Mouse (Mus musculus): ENCODE data around the gene Adgrl1.
A peak's percentile ranks its signal among the peaks of the same experiment; 100 is the strongest.

Adgrl1 gene

DNA sequence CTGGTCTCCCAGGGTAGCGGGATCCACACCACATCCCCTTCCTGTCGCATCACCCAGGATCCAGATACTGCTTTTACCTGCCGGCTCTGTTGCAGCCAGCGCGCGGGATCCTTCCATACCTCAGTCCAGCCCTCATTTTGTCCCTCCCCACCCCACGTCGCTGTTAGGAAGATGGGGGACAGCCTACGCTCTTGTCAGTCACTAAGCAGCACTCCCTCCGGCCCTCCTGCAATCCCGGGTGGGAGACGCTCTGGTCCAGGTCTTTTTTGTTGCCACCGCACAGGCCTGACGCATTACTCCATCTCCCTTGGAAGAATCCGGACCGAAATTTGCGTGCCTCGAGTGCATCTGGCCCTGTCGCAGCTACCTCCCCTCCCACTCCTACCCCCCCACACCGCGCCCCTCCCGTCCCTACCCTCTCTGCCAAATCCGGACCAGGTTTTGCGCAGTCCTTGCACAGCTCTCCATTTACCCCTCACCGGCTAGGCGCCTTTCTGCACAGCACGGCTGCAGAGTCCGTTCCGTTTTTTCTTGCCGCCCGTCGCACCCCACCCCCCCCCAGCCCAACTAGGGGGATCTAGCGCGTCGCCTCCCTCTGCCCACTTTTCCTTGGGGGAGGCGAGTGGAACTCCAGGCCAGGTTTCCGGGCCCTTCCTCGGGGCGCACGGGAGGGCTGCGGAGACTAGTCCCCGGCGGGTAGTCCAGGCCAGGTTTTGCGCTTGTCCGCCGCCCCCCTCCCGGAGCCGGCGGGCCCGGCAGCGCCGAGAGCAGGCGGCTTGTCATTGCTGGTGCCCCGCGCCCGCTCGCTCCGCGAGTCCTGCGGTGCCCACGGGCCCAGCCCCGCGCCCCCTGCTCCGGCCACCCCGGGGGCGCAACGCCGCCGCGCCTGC is at the start of gene Adgrl1:
Adgrl1 (plus strand) TSS at position 743 of the 890 bp plus-strand sequence.
- DNase-seq: peak; percentile 99

- DNase-seq: no peak
Observed at GRCm38 (mm10) chr8:83852329-83852728, 47.6 kb upstream of the Adgrl1 start.

DNA sequence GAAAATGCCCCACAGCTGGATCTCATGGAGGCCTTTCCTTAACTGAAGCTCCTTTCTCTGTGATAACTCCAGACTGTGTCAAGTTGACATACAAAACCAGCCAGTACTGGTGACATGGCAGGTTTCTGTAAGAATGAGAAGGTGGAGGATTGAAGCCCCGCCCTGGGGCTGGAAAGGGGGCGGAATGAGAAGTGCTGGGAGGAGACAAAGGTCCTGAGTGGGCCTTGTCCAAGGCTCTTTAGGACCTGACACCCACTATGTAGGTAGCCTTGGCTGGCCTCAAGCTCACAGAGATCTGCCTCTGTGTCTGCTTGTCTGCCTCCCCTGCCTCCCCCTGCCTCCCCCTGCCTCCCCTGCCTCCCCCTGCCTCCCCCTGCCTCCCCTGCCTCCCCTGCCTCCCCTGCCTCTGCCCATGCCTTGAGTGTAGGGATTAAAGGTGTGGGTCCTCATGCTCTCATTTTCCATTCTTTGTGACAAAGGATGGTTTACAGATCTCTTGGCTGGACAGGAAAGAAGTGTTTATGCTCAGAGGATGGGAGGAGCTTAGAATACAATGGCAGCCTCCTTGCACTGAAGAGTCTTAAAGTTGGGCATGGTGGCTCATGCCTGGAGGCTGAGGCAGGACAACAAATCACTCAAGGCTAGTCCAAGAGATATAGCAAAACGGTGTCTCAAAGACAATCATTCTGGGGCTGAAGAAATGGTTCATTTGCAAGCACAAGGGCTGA is 46.4 kb upstream of the Adgrl1 start:
- DNase-seq: no peak

DNA sequence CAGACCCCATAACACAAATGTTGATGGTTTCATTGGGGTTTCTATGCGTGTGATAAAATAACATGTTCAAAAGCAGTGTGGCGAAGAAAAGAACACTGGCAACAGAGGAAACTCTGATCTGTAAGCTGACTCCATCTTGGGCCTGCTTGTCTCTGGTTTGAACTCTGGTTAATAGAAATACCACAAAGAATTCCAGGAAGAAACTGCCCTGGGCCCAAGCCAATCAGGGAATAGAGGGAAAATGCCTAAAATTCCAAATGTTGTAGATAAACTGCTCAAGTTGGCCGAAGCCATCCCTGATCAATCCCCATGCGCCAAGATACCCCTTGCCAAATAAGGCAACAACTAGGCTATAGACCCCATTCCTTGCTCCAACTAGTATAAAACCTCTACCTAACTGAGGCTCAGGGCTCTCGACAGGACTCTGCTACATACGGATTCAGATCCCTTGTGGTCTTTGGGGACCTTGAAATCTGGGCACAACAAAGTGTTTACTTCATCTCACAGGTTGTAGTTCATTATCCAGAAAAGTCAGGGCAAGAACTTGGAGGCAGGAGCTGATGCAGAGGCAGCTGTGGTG is 43.3 kb upstream of the Adgrl1 start:
- DNase-seq: no peak

DNA sequence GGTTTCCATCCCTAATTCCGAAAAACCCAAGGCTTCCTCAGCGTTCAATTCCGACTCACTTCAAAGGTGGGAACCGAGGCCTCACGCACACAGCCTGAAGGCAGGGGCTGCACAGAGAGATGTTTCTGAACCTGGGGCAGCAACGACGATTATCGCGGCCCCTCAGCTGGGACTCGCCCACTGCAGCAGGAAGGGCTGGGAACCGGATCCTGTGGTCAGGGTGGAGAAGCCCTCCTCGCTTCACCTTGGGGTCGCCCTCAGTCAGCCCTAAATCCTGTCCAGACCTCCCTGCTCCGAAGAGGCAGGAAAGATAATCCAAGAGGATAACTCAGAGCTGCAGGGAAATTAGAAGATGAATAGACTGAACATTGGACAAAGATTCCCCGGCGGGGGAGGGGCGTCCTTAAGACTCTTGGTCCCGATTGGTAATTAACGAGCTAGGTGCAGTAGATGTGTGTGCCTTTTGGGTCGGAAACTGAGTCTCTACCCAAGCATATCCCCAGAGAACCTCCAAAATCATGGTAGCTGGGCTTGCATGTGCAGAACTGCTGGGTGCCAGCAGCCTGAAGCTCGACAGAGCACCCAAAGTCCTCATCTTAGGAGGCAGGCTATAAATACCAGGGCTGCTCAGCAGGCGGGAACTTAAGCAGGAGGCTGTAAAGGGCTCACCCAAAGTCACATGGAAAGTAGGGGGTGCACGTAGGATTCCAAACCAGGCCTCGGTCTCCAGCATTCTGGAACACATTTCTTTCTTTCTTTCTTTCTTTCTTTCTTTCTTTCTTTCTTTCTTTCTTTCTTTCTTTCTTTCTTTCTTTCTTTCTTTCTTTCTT is 37.3 kb upstream of the Adgrl1 start:
- peak; percentile 21 to 22 for DNase-seq

DNA sequence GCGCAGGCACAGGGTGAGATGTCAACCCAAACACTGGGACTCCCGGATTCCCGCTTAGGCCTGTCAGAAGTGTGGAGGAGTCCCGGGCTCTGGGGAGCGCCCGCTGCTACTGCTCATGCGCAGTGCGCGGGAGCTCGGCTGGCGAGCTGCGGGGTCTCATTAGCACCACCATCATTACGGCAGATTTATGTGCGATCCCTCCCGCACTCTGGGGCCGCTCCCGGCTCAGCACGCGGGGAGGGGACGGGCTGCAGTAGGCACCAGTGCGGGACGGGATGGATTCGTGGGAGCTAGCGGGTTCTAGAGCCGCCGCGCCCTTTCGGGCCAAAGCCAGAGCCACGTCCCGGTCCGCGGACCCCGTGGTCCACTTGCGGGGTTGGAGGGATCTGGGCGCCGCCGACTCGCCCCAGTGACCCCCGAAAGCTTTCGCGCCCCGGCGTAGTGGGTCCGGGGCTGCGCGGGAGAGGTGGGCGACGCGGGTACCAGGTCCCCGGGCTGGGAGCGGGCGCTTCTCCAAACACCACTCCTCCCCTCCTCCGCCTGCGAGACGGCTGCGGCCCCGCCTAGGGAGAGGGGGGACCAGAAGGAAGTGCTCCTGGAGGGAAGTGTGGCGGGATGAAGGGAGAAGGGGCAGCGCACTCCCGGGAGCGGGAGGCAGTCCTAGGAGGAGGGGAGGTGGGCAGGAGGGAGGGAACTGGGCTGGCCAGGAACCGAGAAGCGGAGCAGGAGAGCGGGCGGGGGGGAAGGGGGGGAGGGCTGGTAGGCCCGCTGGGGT is 24.8 kb upstream of the Adgrl1 start:
- DNase-seq: peak; percentile 86 to 87

DNA sequence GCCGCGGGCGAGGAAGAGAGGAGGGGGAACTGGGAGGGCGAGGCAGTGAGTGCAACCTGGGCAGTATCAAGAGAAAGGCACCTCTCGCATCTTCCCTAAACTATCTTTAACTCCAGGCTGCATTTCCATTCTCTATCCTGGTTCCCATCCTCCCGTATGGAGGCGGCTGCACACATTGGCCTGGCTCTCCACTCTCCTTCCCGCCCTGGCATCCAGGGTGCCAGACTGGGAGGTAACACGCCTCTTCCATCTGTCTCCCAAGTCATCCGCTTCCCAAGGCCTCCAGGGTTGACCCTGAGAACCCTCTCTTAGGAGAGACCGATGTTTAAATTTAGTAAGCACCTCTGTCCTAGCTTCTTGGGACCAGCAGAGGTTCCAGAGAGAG is 24.3 kb upstream of the Adgrl1 start:
- peak; percentile 71 to 77 for DNase-seq

DNA sequence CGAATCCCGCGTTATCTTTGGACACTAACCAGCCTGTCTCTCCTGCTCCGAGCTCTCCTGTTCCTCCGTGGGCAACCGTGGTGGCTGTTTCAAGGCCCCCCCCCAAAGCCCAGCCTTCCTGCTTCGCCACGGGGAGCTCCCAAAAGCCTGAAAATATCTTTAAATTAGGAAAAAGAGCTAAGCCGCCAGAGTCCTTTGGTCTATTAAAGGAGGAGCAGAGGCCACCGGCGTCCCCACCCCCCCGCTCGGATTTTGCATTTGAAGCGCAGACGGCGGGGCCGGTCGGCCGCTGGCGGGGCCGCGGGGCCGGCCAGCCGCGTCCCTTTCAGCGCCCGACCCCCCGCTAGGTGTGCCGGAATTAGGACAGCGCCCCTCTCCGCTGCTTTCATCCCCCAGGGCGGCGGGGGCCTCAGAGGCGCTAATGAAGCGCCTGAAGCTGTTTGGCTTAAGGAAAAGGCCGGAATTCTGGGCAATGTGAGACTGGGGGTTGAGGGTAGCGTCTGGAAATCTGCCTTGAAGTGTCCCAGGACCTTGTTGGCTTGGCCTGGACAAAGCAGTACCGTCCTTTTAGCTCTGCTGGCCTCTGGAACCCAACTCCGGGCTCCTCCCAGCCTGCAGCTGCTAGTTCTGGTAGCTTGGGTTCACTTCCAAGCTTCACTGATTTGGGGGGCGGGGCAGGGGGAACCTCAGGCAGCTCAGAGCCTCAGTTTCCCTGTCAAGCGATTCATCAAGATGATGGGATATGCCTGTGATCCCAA is 23.6 kb upstream of the Adgrl1 start:
- peak; percentile 48 to 69 for DNase-seq

DNA sequence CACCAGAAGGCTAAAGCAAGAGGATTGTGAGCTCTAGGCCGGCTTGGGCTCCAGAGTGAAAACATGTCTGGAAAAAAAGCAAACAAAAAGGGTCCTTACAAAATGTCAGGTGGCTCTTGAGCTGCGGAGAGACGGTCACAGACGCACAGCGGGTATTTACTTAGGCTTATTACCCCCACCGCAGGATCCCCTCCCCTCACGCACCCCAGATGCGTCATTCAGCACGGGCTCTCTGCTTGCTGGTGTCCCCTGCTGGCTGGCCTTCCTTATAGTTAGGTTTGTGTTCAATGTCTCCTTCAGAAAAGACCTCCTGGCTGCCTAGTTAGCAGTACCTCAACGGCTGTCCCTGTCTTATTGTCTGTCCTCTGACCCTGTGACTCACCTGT is 23.1 kb upstream of the Adgrl1 start:
- peak; percentile 21 to 36 for DNase-seq

GRCm38 (mm10) chr8:83888409-83888808 is 11.5 kb upstream of the Adgrl1 start:
- peak; percentile 19 to 38 for DNase-seq

DNA sequence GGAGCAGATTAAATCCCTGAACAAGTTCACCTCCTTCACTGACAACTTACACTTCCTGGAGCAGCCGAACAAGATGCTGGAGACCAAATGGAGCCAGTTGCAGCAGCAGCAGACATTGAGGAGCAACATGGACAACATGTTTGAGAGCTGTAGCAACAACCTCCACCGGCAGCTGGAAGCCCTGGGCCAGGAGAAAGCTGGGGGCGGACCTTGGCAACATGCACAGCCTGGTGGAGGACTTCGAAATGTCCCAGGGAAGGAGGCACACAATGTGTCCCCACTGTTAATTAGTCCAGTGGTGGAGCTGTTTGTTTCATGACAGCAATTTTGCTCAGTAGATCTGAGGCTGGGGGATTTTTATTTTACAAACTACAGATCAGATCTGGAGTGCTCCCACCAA is 7.8 kb upstream of the Adgrl1 start:
- DNase-seq: no peak

DNA sequence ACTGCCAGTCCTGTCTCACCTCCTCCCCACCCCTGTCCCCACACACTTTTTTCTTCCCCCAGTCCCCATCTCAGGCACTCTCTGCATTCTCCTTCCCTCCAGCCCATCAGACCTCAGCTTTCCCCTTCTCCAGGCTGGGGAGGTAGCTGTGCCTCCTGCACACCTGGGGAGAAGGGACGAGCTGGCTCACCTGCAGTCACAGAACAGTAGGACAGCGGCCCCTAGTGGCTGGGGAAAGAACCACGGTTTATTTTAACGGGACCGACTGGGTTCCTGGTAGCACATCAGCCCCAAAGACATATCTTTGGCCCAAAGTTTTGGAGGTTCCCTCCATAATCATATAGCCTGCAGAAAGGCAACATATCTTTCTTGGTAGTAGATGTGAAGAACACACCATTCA is 6.0 kb upstream of the Adgrl1 start:
- peak; percentile 92 to 95 for DNase-seq

DNA sequence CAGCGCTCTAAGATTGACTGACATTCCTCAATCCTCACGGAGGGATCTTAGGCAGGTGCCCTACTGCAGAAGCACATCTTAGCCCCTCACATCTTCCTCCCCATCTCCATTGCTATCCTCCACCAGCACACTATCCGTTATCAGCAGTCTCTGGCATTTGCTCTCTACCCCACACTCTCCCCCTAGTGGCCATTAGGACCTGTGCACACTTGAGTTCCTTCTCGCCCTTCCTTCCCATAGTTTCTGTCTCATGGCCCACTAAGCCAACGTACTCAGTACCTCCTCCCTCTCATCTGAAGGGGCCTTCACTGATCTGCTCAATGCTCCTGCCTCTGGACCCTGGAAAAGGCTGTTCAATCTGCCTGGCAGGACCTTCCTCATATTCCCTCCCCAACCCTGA is 4.0 kb upstream of the Adgrl1 start:
- DNase-seq: peak; percentile 66 to 71

DNA sequence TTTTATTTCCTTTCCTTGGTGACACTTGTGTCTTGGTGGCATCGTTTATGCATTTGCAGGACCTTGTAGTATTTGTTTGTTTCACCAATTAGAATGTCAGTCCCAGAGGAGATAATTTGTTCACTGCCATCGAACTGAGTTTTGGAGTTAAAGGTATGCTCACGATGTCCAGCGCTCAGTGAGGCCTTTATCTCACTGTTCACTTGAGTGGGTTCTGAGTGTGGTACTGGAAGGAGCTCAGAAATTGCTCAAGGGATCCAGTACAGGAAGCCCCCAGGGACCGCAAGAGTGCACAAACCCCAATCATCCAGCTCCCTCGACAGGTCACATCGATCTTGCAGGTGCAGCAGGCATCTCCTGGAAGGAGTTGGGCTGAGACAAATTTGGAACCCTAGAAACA is 3.4 kb upstream of the Adgrl1 start:
- DNase-seq: no peak

GRCm38 (mm10) chr8:83897211-83897610 is 2.7 kb upstream of the Adgrl1 start:
- peak; percentile 86 to 88 for DNase-seq

DNA sequence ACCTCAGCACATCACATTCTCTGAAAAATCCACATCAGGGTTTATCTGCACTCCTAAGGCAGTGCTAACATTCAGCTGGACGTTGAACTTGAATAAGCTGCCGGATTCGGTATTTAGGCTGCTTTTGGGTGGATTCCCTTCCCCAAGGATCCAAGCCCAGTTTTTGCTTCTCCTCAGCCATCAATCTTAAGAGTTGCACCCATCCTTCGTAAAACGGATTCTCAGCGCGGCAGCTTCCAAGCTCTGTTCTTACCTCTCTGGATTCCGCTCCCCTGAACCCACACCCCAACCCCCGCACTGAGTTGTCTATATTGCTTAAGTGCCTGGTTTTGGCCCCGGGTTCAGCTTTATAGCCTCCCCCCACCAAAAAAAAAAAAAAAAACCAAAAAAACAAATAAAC is 1.4 kb upstream of the Adgrl1 start:
- peak; percentile 67 to 68 for DNase-seq

DNA sequence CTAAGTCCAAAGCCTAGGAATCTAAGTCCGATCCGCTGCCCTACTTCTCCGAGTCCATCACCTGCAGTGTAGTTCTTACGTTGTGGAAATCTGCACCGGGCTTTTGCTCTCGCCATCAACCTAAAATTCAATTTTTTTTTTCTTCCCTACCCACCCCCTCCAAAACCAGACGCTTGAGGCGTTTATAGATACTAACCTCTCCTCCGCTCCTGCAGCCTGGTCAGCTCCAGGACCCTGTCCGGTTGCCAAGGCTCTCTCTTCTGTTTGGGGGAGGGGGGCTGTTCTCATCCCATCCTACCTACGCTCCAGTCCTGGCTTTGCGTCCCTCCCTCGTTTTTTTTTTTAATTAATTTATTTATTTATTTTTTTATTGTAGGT is 931 bp upstream of the Adgrl1 start:
- DNase-seq: peak in 1 of 2 experiments; percentile 93

DNA sequence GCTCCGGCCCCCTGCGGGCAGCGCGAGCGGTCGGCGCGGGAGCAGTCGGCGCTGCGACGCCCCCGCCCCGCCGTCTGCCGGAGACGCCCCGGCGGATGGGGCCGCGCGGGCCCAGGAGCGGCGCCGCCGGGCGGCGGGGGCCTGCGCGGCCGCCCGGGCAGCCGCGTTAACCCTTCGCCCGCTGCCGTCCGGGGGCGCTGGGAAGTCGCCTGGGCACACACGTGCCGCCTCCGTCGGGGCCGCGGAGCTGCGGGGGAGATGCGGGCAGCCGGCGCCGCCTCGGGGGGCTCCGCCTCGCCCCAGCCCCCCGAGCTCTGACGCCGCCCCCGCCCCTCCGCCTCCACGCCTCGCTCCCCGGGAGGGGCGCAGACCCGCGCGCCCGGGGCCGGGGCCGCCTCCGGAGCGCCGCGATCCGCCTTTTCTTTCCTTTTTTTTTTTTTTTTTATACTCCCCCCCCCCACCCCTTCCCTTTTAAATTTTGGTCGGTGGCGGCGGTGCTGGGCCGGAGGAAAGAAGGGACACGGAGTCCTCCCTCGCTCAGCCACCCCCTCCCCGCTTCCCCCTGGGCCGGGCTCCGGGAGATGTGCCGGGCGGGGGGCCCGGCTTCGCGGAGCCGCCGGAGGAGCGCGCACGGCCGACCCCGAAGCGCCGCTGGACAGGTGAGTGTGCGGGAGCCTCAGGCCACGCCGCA is 506 bp downstream of the Adgrl1 start:
- no peak for DNase-seq

GRCm38 (mm10) chr8:83900957-83901270 is 1.0 kb downstream of the Adgrl1 start:
- DNase-seq: peak; percentile 75 to 84

DNA sequence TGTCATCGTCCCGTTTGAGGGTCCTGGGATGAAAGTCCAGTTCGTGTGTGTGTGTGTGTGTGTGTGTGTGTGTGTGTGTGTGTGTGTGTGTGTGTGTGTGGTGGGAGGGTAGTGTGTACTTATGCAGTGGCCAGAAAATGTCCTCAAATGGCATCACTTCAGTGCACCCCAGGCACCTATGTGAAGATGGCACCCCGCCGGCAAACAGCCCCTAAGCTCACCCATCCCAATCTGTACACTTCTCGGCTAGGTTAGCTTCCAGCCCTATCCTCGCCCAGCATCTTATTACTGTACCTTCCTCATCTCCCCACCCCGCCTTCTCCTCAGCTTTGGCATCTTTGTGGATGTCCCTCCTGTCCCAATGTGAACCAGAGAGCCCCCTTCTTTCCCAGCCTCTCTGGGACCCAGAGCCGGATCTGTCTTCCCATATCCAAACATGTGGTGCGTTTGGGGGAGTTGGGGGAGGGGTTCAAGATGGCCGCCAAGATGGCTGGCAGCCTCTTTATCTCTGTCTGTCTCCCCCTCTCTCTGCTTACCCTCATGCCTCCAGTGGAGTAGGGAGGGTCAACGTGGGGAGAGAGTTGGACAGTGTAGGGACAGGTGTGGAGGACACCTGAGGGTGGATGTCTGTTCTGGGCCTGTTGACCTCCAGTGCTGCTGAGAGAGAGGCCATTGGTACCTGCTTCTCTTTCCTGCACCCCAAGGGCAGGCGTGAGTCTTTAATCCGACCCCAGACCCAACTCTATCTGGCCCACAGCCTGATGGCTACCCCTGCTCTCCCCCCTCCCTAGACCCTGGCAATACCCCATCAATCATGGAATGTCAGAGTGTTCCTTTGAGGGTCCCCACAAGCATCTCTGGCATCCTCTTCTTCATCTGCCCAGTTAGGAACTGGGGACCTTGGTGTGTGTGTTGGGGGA is 1.9 kb downstream of the Adgrl1 start:
- DNase-seq: peak; percentile 39 to 56
